Mouse (Mus musculus) C2C12 (cell line): Measurements from ENCODE around the gene Tenm4. TPM values are rescaled to one million over a fixed set of nuclear protein-coding genes. Genes with fewer than 3 reads are reported as not detected.

Experiments used
- H3K27me3 ChIP-seq: one replicate; pipeline ENCODE4 v1.6.1; 2011; ENCODE audit not compliant: control insufficient read depth, insufficient read depth, insufficient read length
- H3K36me3 ChIP-seq: one replicate; pipeline ENCODE4 v1.6.1; 2011; ENCODE audit not compliant: control insufficient read depth, insufficient read depth
- H3K4me3 ChIP-seq: one replicate; pipeline ENCODE4 v1.5.1; 2011; ENCODE audit warnings: mild to moderate bottlenecking, control low read depth; ENCODE audit not compliant: poor library complexity, insufficient read depth, severe bottlenecking
- H3K79me2 ChIP-seq: one replicate; pipeline ENCODE4 v1.6.1; 2011; ENCODE audit not compliant: control insufficient read depth, insufficient read depth
- H3K79me3 ChIP-seq: one replicate; pipeline ENCODE4 v1.6.1; 2011; ENCODE audit warnings: low read depth, control low read depth
- H3ac ChIP-seq: one replicate; pipeline ENCODE3; 2011; ENCODE audit warnings: low read depth; ENCODE audit not compliant: control insufficient read depth, insufficient read length
- CEBPB ChIP-seq: IDR thresholded peaks from one replicate; pipeline ENCODE4 v1.6.1; 2011; ENCODE audit warnings: low read depth, mild to moderate bottlenecking, control low read depth, moderate library complexity
- CTCF ChIP-seq: IDR thresholded peaks from one replicate; pipeline ENCODE4 v1.5.1; 2011; ENCODE audit not compliant: control insufficient read depth, insufficient read depth, insufficient read length
- FOSL1 ChIP-seq: IDR thresholded peaks from one replicate; pipeline ENCODE4 v1.8.0; 2011; ENCODE audit warnings: mild to moderate bottlenecking, low read length; ENCODE audit not compliant: poor library complexity, insufficient read depth, severe bottlenecking
- MAX ChIP-seq: IDR thresholded peaks from one replicate; pipeline ENCODE4 v1.6.1; 2011; ENCODE audit warnings: mild to moderate bottlenecking, control low read depth
- MYOD1 ChIP-seq: IDR thresholded peaks from one replicate; pipeline ENCODE4 v1.6.1; 2011; ENCODE audit warnings: low read depth; ENCODE audit not compliant: control insufficient read depth, insufficient read length
- MYOG ChIP-seq: IDR thresholded peaks from one replicate; pipeline ENCODE4 v1.6.1; 2011; ENCODE audit not compliant: control insufficient read depth, insufficient read length; ENCODE audit errors: extremely low read depth
- USF1 ChIP-seq: IDR thresholded peaks from one replicate; pipeline ENCODE4 v1.6.1; 2011; ENCODE audit warnings: low read depth, mild to moderate bottlenecking, control low read depth, moderate library complexity
- polyA plus RNA-seq: library from polyadenylated mRNA; unstranded; fragments of >200 nt; fragmentation: generic; extraction: Trizol; gene quantifications from one replicate; pipeline ENCODE4 v1.2.1, GENCODE M21; 2012; ENCODE audit warnings: missing spikeins

The Tenm4 gene
- polyA plus RNA-seq, 1 experiment = 0.71 TPM

DNA sequence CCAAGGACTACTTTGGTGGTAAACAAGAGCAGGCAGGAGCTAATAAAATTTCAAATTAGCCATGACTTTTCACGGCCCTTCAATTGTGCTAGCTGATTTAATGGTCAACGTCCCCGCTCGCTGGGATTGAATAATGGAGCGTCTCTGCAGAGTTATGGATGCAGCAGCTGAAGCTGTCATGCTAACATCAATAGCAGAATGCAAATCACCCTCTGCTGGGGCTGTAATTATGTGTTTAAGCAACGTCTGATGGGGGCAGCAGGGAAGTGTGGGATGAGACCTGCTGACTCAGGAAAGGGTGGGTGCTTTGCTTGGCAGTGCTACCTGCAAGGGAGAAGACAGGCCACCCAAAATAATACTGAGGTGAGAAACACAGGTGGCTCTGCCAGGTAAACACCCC, 649.3 kb downstream of the Tenm4 start:
- Histone ChIP-seq H3K79me2 (no peaks in the 10 kb centered on the region), H3ac (no peak overlapping the region), H3K36me3 (no peaks in the 10 kb centered on the region), H3K79me3 (no peaks in the 10 kb centered on the region), H3K27me3 (no peaks in the 10 kb centered on the region), H3K4me3 (no peak overlapping the region)
- TF ChIP-seq CEBPB (no peak), FOSL1 (no peak), MYOD1 (no peak), USF1 (no peak), CTCF (no peak), MAX (no peak), MYOG (no peak)

DNA sequence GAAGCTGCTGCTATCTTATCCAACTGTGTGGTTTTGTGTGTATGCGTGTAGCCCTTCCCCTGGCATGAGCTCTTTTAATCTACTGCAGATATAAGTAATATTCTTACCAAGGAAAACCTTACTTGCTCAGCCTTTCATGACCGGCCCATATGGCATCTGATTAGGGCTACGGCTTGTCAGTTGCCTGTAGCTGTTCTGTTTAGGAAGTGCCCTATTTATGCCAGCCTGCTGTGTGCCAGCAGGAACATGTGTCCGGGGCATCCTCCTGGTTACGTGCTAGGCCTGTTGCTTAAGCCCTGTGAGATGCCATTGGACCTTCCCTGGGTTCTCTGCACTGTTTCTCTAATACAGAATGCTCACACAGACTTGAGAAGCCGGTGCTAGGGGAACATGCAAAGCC, 655.1 kb downstream of the Tenm4 start:
- no peak overlapping the region for H3K4me3 ChIP-seq
- H3K36me3 ChIP-seq = no peaks in the 10 kb centered on the region
- H3ac ChIP-seq = peak overlapping the region; percentile 15
- H3K27me3 ChIP-seq = no peaks in the 10 kb centered on the region
- H3K79me3 ChIP-seq = no peaks in the 10 kb centered on the region
- TF ChIP-seq MYOD1 (no peak), FOSL1 (no peak), CTCF (no peak), MYOG (no peak), MAX (no peak), USF1 (no peak), CEBPB (no peak)
- no peaks in the 10 kb centered on the region for H3K79me2 ChIP-seq

DNA sequence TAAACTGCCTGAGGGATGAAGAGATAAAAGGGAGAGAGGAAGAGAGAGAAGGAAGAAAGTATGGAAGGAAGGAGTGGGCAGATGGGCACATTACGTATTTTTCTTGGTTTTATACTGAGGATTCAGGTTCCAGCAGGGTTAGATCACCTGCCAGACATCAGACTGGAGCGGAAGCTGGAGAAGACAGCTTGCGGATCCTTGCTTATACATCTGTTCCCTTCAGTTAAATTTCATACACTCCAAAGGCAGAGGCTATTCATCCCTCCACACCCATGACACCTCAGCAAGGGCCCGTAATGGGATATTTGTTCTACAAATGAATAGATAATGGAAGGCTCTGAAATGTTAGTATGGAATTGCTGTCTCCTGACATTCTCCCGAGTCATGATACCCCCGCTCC, 655.6 kb downstream of the Tenm4 start:
- Histone ChIP-seq H3K27me3 (no peaks in the 10 kb centered on the region), H3ac (no peak overlapping the region), H3K79me2 (no peaks in the 10 kb centered on the region), H3K79me3 (no peaks in the 10 kb centered on the region), H3K4me3 (no peak overlapping the region), H3K36me3 (no peaks in the 10 kb centered on the region)
- TF ChIP-seq MYOD1 (peak; percentile 95), CEBPB (no peak)

DNA sequence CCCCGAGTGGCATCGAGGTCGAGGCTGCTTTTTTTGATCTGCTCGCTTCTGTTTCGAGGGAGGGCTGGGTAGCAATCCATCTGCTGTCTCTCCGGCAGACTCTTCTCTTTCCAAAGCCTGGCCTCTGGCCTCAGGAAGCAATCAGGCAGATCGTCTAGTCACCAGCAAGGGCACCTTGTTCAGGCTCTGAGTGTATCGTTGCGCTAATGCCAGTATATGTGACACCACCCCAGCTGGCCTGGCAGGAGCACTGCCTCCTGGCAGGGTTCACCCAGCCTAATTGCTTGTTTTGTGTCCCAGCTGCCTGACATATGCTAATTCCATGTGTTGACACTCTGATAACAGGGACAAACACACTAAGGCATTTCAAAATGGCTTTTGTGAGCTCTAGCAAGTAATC, 661.5 kb downstream of the Tenm4 start:
- Histone ChIP-seq H3K4me3 (no peak overlapping the region), H3K27me3 (no peaks in the 10 kb centered on the region), H3K79me3 (no peaks in the 10 kb centered on the region), H3K79me2 (no peaks in the 10 kb centered on the region), H3ac (no peak overlapping the region), H3K36me3 (no peaks in the 10 kb centered on the region)
- TF ChIP-seq FOSL1 (no peak), USF1 (no peak), CEBPB (no peak)

DNA sequence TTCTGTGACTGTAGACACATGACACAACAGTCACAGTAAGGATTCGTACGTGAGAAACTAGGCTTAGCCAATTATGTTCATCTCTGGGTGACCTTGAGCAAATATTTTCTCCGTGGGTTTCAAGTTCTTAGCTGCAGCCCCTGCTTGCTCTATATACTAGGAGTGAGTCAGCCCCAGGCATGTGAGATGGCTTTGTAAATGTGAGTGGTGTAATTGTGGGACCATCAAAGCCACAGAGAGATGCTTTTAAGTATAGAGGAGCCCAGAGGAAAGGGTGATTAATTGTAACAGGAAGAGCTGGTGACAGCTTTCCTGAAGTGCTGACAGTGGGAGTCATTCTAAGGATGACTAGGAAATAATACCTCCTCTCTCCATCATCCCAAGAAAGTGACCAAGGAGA, 662.0 kb downstream of the Tenm4 start:
- H3K36me3 ChIP-seq = no peaks in the 10 kb centered on the region
- TF ChIP-seq MAX (no peak), MYOG (no peak), CEBPB (no peak), MYOD1 (peak; percentile 18), FOSL1 (peak; percentile 70), USF1 (no peak), CTCF (no peak)
- no peaks in the 10 kb centered on the region for H3K79me2 ChIP-seq
- no peaks in the 10 kb centered on the region for H3K79me3 ChIP-seq
- H3K27me3 ChIP-seq = no peaks in the 10 kb centered on the region
- no peak overlapping the region for H3ac ChIP-seq
- H3K4me3 ChIP-seq = no peak overlapping the region

DNA sequence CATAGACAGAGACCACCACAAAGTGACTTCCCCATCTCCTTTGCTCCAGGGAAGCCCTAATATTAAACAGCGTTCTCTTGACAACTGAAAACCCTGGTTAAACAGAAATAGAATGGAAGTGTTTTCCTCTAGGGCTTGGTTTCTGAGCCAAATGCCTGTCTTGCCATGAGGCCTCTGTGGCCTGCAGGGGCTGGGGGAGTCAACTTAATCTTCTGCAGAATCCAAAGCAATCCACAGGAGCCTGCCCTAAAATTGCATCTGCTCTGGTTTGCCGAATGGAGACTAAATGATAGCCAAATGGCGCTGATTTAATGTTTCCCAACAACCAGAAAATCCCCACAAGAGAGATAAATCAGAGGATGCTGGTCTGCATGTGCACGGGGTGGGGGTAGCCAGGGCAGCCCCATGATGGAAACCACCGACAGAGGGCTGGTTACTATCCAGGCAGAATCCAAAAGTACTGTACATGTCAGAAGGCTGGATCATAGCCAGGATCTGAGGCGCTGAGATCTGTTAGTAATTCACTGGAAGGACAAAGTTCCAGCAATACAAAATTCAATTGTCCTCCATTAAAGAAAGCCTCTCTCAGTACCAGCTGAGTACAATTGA, 663.7 kb downstream of the Tenm4 start:
- H3K79me3 ChIP-seq = no peaks in the 10 kb centered on the region
- TF ChIP-seq FOSL1 (no peak), USF1 (no peak), CTCF (no peak), MYOD1 (no peak), CEBPB (no peak), MYOG (no peak), MAX (no peak)
- no peaks in the 10 kb centered on the region for H3K36me3 ChIP-seq
- H3K27me3 ChIP-seq = no peaks in the 10 kb centered on the region
- no peak overlapping the region for H3ac ChIP-seq
- no peak overlapping the region for H3K4me3 ChIP-seq
- no peaks in the 10 kb centered on the region for H3K79me2 ChIP-seq
